Mouse (Mus musculus) hindbrain, embryonic 12.5 days (tissue): Measurements from ENCODE around the gene Rab8a. TPM values are rescaled to one million over a fixed set of nuclear protein-coding genes. Genes with fewer than 3 reads are reported as not detected.

Experiments used
- ATAC-seq: fragments of 200-750 bp; cut with Nextera tagmentation; 2 replicates; pipeline ENCODE4 v1.8.0; 2017; ENCODE audit warnings: moderate TSS enrichment; ENCODE audit not compliant: low FRiP score
- H3K27ac ChIP-seq: fragments of 300-500 bp; sonication (generic); 2 replicates; pipeline ENCODE4 v1.5.1; 2016; ENCODE audit warnings: mild to moderate bottlenecking
- H3K27me3 ChIP-seq: fragments of 300-500 bp; sonication (generic); 2 replicates; pipeline ENCODE4 v1.6.1; 2016; ENCODE audit warnings: mild to moderate bottlenecking
- H3K36me3 ChIP-seq: fragments of 300-500 bp; sonication (generic); 2 replicates; pipeline ENCODE4 v1.6.1; 2016; ENCODE audit warnings: mild to moderate bottlenecking
- H3K4me1 ChIP-seq: fragments of 300-500 bp; sonication (generic); 2 replicates; pipeline ENCODE4 v1.6.1; 2016
- H3K4me2 ChIP-seq: fragments of 300-500 bp; sonication (generic); replicated peaks from 2 replicates; pipeline ENCODE4 v1.6.1; 2016; ENCODE audit warnings: mild to moderate bottlenecking
- H3K4me3 ChIP-seq: fragments of 300-500 bp; sonication (generic); 2 replicates; pipeline ENCODE4 v1.5.1; 2016; ENCODE audit warnings: mild to moderate bottlenecking
- H3K9ac ChIP-seq: fragments of 300-500 bp; sonication (generic); 2 replicates; pipeline ENCODE4 v1.6.1; 2016; ENCODE audit warnings: mild to moderate bottlenecking, moderate library complexity
- H3K9me3 ChIP-seq: fragments of 300-500 bp; sonication (generic); replicated peaks from 2 replicates; pipeline ENCODE4 v1.6.1; 2016; ENCODE audit warnings: mild to moderate bottlenecking
- WGBS: fragments of 180-500 bp; shearing (Covaris S2); methylation state at CpG from one replicate; pipeline ENCODE4 v1.1.7; 2016; 5-methylcytosine and 5-hydroxymethylcytosine counted together
- polyA plus RNA-seq: library from polyadenylated mRNA; unstranded; fragments of >200 nt; fragmentation: Nextera tagmentation; extraction: Ambion mirVana; gene quantifications from 2 replicates; pipeline ENCODE4 v1.2.1, GENCODE M21; 2016

Rab8a gene
- polyA plus RNA-seq, 1 experiment from 2014 or later: 115 TPM

GRCm38 (mm10) chr8:72149056-72149455 lies 11.9 kb upstream of the Rab8a start:
- Histone ChIP-seq H3K4me2 (no peak overlapping the region), H3K9ac (no peak overlapping the region), H3K9me3 (no peaks in the 10 kb centered on the region), H3K36me3 (peaks cover 78% of the 10 kb centered on the region), H3K4me3 (no peak overlapping the region), H3K27me3 (no peaks in the 10 kb centered on the region), H3K27ac (no peak overlapping the region), H3K4me1 (no peaks in the 10 kb centered on the region)
- 91% methylated on average over 1 of the region's 1 CpGs for WGBS
- no peak for ATAC-seq

- Histone ChIP-seq H3K4me3 (no peak overlapping the region), H3K27ac (no peak overlapping the region), H3K9ac (no peak overlapping the region), H3K36me3 (peaks cover 63% of the 10 kb centered on the region), H3K4me2 (no peak overlapping the region), H3K4me1 (no peaks in the 10 kb centered on the region), H3K9me3 (no peaks in the 10 kb centered on the region), H3K27me3 (no peaks in the 10 kb centered on the region)
- no peak for ATAC-seq
- WGBS: 93% methylated on average over 3 of the region's 3 CpGs
Observed at GRCm38 (mm10) chr8:72151418-72152078, 9.5 kb upstream of the Rab8a start.

DNA sequence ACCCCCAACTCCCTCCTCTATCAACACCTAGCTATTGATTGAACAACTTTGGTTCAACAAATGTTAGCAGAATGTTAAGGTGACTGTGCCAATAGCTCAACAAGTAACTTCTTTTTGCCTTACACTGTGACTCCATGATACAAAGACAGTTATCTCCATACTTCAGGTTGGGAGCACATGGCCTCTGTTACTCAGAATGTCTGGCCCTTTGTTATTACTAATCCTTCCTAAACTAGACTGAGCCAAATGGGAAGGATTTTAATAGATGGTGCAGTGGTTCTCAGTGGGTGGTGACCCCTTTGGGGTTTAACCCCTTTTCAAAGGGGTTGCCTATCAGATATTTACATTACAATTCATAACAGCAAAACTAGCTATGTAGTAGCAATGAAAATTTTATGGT lies 7.6 kb upstream of the Rab8a start:
- Histone ChIP-seq H3K27ac (no peak overlapping the region), H3K27me3 (no peaks in the 10 kb centered on the region), H3K9ac (no peak overlapping the region), H3K4me3 (no peak overlapping the region), H3K36me3 (peaks cover 46% of the 10 kb centered on the region), H3K9me3 (no peaks in the 10 kb centered on the region), H3K4me2 (no peak overlapping the region), H3K4me1 (no peaks in the 10 kb centered on the region)
- no peak for ATAC-seq

GRCm38 (mm10) chr8:72158096-72158495 lies 2.9 kb upstream of the Rab8a start:
- Histone ChIP-seq H3K9me3 (no peaks in the 10 kb centered on the region), H3K4me3 (no peak overlapping the region), H3K36me3 (0 out of 2 replicates have a peak, but pooled peaks cover 7% of the 10 kb centered on the region), H3K4me2 (no peak overlapping the region), H3K4me1 (peaks cover 14% of the 10 kb centered on the region), H3K27ac (no peak overlapping the region), H3K27me3 (no peaks in the 10 kb centered on the region), H3K9ac (no peak overlapping the region)
- WGBS: 90% methylated on average over 2 of the region's 2 CpGs
- no peak for ATAC-seq

- Histone ChIP-seq H3K36me3 (0 out of 2 replicates have a peak, but pooled peaks cover 9% of the 10 kb centered on the region), H3K9ac (no peak overlapping the region), H3K9me3 (no peaks in the 10 kb centered on the region), H3K4me3 (no peak overlapping the region), H3K27ac (no peak overlapping the region), H3K27me3 (no peaks in the 10 kb centered on the region), H3K4me1 (peaks cover 14% of the 10 kb centered on the region), H3K4me2 (no peak overlapping the region)
- no peak for ATAC-seq
- WGBS: 71% methylated on average over 3 of the region's 3 CpGs
Observed at GRCm38 (mm10) chr8:72158726-72159125, 2.3 kb upstream of the Rab8a start.

DNA sequence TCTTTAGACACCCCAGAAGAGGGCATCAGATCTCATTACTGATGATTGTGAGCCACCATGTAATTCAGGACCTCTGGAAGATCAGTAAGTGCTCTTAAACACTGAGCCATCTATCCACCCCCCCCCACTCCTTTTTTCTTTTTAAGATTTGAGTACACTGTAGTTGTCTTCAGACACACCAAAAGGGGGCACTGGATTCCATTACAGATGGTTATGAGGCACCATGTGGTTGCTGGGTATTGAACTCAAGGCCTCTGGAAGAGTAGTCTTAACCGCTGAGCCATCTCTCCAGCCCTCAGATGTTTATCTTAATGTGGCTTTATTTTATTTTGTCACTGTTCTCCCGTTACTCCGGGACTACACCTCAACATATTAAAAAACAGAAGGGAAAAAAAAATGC lies 993 bp upstream of the Rab8a start:
- Histone ChIP-seq H3K27ac (no peak overlapping the region), H3K4me2 (peak overlapping the region; percentile 65)
- 66% methylated on average over 3 of the region's 3 CpGs for WGBS

DNA sequence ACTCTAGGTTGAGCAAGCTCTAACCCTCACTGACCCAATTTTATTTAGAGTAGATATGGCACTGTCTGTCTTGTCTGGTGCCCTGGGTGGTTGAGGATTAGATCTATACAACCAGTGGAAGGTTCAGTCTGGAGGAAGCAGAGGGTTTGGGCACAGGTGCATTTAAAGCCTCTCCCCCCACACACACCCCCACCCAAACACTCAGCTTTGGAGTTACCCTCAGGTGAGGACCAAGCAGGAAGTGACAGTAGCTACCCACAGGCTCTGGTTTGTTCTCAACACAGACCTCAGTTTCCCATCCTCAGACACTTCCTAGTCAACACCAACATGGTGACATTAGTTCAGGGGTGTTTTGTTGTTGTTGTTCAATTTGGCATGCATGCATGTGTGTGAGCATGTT lies 1.8 kb downstream of the Rab8a start:
- H3K36me3 ChIP-seq: peaks cover 14% of the 10 kb centered on the region; the same call in 1 of the 2 replicates
- H3K4me3 ChIP-seq: no peak overlapping the region
- no peak overlapping the region for H3K9ac ChIP-seq
- no peak for ATAC-seq
- no peak overlapping the region for H3K27ac ChIP-seq
- H3K4me1 ChIP-seq: peaks cover 14% of the 10 kb centered on the region
- H3K27me3 ChIP-seq: no peaks in the 10 kb centered on the region
- H3K4me2 ChIP-seq: no peak overlapping the region
- H3K9me3 ChIP-seq: no peaks in the 10 kb centered on the region

More for the DNA sequence above, 993 bp upstream of the Rab8a start:
- ATAC-seq: no peak
- Histone ChIP-seq H3K4me3 (peak overlapping the region; percentile 93), H3K36me3 (0 out of 2 replicates have a peak, but pooled peaks cover 10% of the 10 kb centered on the region), H3K9ac (no peak overlapping the region), H3K27me3 (no peaks in the 10 kb centered on the region), H3K4me1 (peaks cover 14% of the 10 kb centered on the region), H3K9me3 (no peaks in the 10 kb centered on the region)

DNA sequence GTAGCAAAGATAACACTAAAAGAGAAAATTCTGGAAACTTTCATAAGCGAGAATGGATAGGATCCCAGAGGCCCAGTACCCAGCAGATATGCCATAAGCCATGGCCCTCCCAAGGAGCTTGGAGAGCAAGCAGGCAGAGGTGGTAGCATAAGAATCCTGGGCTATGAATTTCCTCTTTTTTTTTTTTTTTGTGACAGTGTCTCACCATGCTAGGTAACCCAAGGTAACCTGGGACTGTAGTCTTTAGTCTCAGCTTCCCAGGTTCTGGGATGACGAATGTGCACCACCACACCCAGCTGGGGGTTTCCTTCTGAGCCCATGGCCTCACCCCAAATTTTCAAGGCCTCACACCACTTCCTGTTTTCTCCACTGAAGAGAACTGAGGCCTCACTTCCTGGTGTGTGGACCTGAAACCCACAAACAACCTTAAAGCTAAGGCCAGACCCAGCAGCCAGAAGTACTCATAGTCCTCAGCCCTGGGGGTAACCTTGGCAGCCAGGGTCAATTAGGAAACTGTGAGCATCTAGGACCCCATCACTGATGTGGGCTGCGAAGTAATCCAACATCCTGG lies 8.2 kb downstream of the Rab8a start:
- peaks cover 69% of the 10 kb centered on the region for H3K36me3 ChIP-seq
- H3K27me3 ChIP-seq: no peaks in the 10 kb centered on the region
- no peak overlapping the region for H3K9ac ChIP-seq
- no peak for ATAC-seq
- H3K4me2 ChIP-seq: no peak overlapping the region
- no peak overlapping the region for H3K4me3 ChIP-seq
- no peaks in the 10 kb centered on the region for H3K9me3 ChIP-seq
- 86% methylated on average over 3 of the region's 3 CpGs for WGBS
- no peaks in the 10 kb centered on the region for H3K4me1 ChIP-seq
- H3K27ac ChIP-seq: no peak overlapping the region

GRCm38 (mm10) chr8:72169681-72170249 lies 8.8 kb downstream of the Rab8a start:
- H3K27me3 ChIP-seq: no peaks in the 10 kb centered on the region
- no peak for ATAC-seq
- H3K27ac ChIP-seq: no peak overlapping the region
- H3K9me3 ChIP-seq: no peaks in the 10 kb centered on the region
- 89% methylated on average over 3 of the region's 3 CpGs for WGBS
- no peaks in the 10 kb centered on the region for H3K4me1 ChIP-seq
- no peak overlapping the region for H3K9ac ChIP-seq
- no peak overlapping the region for H3K4me2 ChIP-seq
- no peak overlapping the region for H3K4me3 ChIP-seq
- H3K36me3 ChIP-seq: peaks cover 70% of the 10 kb centered on the region

- Histone ChIP-seq H3K4me2 (no peak overlapping the region), H3K4me1 (no peaks in the 10 kb centered on the region), H3K4me3 (no peak overlapping the region), H3K9ac (no peak overlapping the region), H3K36me3 (peaks cover 95% of the 10 kb centered on the region), H3K27me3 (no peaks in the 10 kb centered on the region), H3K27ac (no peak overlapping the region), H3K9me3 (no peaks in the 10 kb centered on the region)
- 54% methylated on average over 5 of the region's 5 CpGs for WGBS
- ATAC-seq: peak; percentile 59
Observed at GRCm38 (mm10) chr8:72177346-72177925, 16.4 kb downstream of the Rab8a start.

GRCm38 (mm10) chr8:72183554-72184202 lies 22.7 kb downstream of the Rab8a start:
- H3K27me3 ChIP-seq: no peaks in the 10 kb centered on the region
- WGBS: 79% methylated on average over 2 of the region's 2 CpGs

DNA sequence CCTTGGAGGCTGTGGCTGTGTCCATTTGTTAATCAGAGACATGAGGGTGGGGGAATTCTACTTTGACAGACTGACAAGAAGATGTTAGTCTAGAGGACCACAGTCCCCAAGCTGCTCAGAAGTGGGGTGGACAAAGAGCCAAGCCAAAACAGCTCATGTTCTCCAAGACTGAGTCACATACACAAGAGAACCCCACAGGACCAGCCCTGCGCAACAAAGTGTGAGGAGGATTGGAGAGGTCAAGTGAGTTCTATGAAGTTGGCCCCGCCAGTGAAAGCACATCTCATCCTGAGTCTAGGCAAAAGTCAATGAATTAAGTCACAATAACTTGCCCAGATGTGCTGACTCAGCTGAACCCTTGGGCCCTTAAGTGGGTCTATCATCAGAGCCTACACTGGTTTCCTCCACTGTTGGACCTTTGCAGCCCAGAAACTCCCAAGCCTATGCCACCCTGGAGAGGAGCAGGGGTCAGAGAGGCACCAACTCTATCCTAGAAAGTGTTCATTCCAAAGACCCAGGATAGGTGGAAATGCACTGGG lies 26.9 kb downstream of the Rab8a start:
- Histone ChIP-seq H3K27ac (no peak overlapping the region), H3K9me3 (no peaks in the 10 kb centered on the region), H3K27me3 (no peaks in the 10 kb centered on the region), H3K4me3 (no peak overlapping the region), H3K4me2 (no peak overlapping the region), H3K36me3 (no peaks in the 10 kb centered on the region), H3K4me1 (no peaks in the 10 kb centered on the region), H3K9ac (no peak overlapping the region)
- WGBS: 83% methylated on average over 2 of the region's 2 CpGs
- no peak for ATAC-seq

More at GRCm38 (mm10) chr8:72183554-72184202, 22.7 kb downstream of the Rab8a start:
- H3K9ac ChIP-seq: no peak overlapping the region
- H3K36me3 ChIP-seq: peaks cover 35% of the 10 kb centered on the region
- H3K4me2 ChIP-seq: no peak overlapping the region
- no peak overlapping the region for H3K27ac ChIP-seq
- H3K4me1 ChIP-seq: no peaks in the 10 kb centered on the region
- no peak for ATAC-seq
- no peak overlapping the region for H3K4me3 ChIP-seq
- H3K9me3 ChIP-seq: no peaks in the 10 kb centered on the region
